Mouse (Mus musculus): ENCODE data around the gene Pgd. TPM values are rescaled to one million over a fixed set of nuclear protein-coding genes. Genes with fewer than 3 reads are reported as not detected.
"Not testable (repeated sequence)": the region's sequence is repeated elsewhere in the genome, so short reads cannot be mapped to it uniquely, and the experiment has no call there.

The Pgd gene
- total RNA-seq, 2 experiments from 2014 or later, result 175 to 176 TPM

DNA sequence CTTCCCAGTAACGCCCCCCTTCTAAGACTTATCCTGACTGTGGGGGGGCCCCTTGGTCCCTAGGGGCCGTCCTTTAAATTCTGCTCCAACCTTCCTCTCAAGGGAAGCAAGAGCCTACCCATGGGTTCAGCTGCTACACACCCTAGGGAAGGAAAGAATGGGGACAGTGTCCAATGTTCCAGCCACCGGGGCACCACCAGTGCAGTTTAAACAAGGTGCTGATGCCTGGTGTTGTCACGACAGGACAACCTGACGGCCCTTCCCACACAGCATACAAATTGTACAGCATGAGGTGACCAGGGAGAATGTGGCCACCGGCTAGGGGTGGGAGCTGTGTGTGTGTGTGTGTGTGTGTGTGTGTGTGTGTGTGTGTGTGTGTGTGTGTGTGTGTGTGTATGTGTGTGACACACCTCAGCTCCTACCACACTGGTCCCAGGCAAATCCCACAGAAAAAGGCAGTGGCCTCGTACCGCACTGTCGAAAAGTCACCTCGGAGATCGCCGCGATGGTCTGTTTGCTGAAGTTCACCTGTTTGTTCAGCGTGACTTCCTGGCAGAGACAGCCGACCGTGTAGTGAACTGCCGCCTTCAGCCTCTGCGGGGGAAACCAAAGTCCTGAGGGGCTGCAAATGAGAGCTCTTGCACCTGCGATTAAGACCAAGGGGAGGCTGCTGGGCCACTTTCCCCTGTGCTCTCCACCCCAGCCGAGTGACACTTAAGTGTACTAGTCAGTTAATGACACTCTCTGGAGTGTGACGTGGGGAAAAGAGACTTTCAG, 34.6 kb downstream of the Pgd start:
- DNase-seq, result no peak

- no peak for DNase-seq
Observed at GRCm38 (mm10) chr4:149131021-149131752, 35.4 kb downstream of the Pgd start.

DNA sequence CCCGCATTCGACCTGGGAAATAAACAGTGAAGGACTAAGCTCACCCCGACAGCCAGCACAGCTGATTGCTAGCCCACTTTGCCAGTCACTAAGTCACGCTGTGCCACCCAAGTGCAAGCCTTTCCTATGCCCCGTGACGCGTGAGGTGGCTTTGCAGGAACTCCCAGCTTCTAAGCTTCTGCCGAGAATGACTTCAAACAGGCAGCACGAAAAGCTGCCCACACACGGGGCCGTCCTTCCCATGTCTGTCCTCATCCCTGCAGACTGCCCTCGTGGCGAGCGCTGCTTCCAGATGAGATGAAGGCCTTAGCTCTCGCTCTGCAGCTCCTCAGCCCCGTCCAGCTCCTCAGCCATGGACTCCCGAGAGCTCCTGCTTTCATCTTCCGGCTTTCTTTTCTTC, 38.1 kb downstream of the Pgd start:
- DNase-seq, result no peak

DNA sequence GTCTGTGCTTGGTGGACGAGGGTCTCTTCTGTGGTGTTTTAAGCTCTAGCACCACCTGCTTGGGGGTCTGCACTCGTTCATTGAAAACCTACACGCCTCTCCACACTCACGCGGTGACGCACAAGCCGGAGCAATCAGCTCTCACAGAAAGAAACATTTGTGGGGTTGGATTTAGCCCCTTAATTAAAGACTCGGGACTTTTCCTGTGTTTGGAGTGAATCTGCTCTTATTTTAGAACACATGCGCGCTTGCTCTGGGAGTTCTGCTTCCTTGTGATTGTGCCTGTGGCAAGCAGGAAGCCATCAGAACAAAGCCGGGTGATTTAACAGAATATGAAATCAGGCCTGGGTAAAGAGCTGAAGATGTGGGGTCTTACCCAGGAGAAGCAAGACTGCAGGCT, 39.9 kb downstream of the Pgd start, which contains the start of gene Cort:
Gene Cort, minus strand, starts transcription at position 101 of the 400 bp plus-strand sequence.
- DNase-seq, result no peak

DNA sequence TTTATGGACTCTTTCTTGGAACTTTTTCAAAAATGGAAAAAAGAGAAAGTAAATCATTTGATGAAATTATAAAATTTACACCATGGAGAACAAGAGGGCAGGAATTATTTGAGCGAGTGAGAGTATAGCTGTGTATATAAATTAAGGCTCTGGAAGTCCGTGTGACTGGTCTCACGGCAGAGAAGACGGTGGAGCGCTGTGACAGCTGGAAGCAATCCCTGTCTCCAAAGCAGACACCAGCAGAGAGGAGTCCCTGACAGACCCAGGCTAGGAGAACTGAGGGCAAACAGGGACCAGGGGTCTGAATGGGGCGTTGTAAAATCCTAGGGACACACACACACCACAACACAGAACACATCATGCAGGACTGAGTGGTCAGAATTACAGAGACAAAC, 40.5 kb downstream of the Pgd start:
- DNase-seq, result no peak

DNA sequence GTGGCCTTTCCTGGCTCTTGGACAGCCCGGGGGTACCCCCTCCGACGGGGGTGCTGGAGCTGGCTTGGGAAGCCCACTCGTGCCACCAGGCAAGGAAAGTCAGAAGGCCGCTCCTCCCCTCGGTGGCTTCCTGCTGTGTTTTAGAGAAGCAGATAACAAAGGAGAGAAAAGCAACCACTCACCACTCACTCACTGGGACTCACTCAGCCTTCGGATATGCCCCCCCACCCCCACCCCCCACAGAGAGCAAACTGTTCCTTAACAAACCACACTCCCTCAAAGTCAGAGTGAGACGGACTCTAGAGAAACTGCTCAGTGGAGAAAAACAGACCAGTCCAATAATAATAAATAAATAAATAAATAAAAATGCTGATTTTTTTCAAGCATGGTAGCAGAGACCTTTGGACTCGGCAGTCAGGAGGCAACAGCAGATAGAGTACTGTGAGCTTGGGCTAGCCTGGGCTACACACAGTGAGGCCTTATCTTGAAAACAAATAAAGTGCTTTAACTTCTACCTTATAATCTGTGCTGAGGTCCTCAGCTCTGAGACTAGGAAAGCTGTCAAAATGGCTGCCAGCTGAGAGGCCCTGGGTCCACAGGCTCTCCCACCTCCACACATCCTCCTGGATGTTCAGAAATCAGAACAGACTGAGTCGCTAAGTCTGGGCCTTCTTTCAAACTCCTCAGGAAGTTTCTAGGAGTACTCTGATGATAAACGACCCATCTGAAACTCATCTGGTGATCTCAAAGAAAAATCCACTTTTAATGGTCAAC, 41.0 kb downstream of the Pgd start:
- no peak for DNase-seq

DNA sequence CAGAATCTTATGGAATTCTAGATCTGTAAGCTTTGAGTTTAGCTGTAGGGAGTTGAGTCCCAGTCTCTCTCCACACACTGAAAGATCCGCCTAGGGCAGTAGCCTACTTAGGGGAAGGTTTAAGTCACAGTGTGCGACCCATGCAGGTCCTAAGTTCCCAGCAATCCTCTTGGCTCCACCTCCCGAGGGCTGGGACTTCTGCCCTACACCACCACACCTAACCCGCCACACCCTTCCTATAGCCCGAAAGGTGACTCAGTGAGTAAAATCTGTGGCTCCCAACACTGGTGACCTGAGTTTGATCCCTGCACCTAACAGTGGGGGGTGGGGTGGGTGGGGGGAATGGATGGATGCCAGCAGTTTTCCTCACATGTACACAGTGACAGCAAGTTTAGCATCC, 43.1 kb downstream of the Pgd start:
- no peak for DNase-seq

- not testable (repeated sequence) for DNase-seq
Observed at GRCm38 (mm10) chr4:149119978-149120562, 46.5 kb downstream of the Pgd start.

DNA sequence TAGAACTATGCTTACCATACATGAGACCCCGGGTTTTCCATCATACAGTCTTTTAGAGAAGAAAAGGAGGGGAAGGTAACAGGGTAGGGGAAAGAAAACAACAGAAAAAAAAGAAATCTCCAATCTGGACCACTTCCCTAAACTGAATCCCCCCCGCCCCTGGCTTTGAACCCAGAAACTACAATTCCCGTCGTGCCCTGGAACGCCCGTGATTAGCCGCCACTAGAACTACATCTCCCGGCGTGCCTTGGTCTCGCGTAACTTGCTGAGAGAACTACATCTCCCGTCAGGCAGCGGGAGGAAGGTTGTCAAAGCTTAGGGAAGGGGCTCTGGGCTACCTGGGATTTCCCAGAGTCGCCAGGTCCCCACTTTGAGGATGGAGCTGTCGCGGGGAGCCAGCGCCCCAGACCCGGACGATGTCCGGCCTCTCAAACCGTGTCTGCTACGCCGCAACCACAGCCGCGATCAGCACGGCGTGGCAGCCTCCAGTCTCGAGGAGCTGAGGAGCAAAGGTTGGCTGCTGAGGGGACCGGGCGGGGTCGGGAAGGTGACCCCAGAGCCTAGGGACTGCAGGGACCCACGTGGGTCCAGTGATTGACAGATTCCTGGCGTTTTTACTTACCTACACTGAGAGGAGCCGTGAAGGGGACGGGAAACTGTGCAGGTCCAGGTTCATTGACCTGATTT, 62.6 kb downstream of the Pgd start, which contains the start of gene Dffa:
Gene Dffa, plus strand, starts transcription at position 272 of the 687 bp plus-strand sequence.
- peak; percentile 94 for DNase-seq

- no peak for DNase-seq
Observed at GRCm38 (mm10) chr4:149101456-149101855, 65.1 kb downstream of the Pgd start.

- DNase-seq, result not testable (repeated sequence)
Observed at GRCm38 (mm10) chr4:149100449-149100848, 66.1 kb downstream of the Pgd start.

Other genes starting within 250 kb of the Pgd start
- 10 to 100 TPM; 67.9 to 74.0 TPM for gene Pex14, start 66.9 kb downstream of the Pgd start, total RNA-seq (2021)
- 10 to 100 TPM; 21.0 to 23.9 TPM for gene Dffa, start 62.6 kb downstream of the Pgd start, total RNA-seq (2021)
- 1 to 10 TPM; 1.5 TPM for gene Cort, start 40.0 kb downstream of the Pgd start, total RNA-seq (2021)
- gene Cenps, start 29.1 kb downstream of the Pgd start, total RNA-seq (2021), result 10 to 100 TPM in 1 of 2 experiments, 1 to 10 TPM in 1; 7.8 to 11.0 TPM
- gene Kif1b, start 140.9 kb upstream of the Pgd start, total RNA-seq (2021), result 100 to 1,000 TPM; 105 to 154 TPM

All from adrenal gland, postnatal 10 days (tissue).